Mouse (Mus musculus): ENCODE data around the gene Bicc1. TPM values are rescaled to one million over a fixed set of nuclear protein-coding genes. Genes with fewer than 3 reads are reported as not detected.
"Not testable (repeated sequence)": the region's sequence is repeated elsewhere in the genome, so short reads cannot be mapped to it uniquely, and the experiment has no call there.

The Bicc1 gene
- polyA plus RNA-seq, 1 experiment from 2014 or later: 4.3 TPM

DNA sequence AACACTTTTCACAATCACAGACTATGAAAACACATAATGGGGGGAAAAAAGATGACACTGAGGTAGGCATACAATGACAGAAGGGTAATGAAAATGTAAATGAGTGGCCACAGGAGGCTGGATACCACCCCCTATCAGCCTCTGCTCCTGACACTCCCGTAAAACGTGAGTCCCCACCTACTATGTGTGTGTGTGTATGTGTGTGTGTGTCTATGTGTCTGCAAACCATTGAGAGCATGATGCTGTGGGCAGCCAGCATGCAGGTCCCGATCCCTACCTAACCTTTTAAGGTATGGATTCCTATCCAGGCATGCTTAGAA is 209.4 kb downstream of the Bicc1 start:
- Histone ChIP-seq H3K27me3 (ENCODE audit: control insufficient read depth, insufficient read depth, low read depth, low read length) (no peaks in the 10 kb centered on the region), H3K4me3 (ENCODE audit: low read depth, low read length) (no peak overlapping the region), H3K27ac (ENCODE audit: low read length) (peak overlapping the region; percentile 90), H3K4me1 (ENCODE audit: control insufficient read depth, insufficient read depth, low read length) (peaks cover 31% of the 10 kb centered on the region), H3K4me2 (ENCODE audit: low read length) (peak overlapping the region; percentile 45), H3K9me3 (replicated peaks; ENCODE audit: control insufficient read depth, low read length, poor library complexity, severe bottlenecking) (no peaks in the 10 kb centered on the region), H3K36me3 (ENCODE audit: control insufficient read depth, insufficient read depth, low read length) (no peaks in the 10 kb centered on the region), H3K9ac (ENCODE audit: low read depth, low read length) (no peak overlapping the region; the same call in 1 of the 2 replicates)
- WGBS: 8% methylated on average over 3 of the region's 3 CpGs
- ATAC-seq: peak; percentile 37; the same call in 1 of the 2 replicates

DNA sequence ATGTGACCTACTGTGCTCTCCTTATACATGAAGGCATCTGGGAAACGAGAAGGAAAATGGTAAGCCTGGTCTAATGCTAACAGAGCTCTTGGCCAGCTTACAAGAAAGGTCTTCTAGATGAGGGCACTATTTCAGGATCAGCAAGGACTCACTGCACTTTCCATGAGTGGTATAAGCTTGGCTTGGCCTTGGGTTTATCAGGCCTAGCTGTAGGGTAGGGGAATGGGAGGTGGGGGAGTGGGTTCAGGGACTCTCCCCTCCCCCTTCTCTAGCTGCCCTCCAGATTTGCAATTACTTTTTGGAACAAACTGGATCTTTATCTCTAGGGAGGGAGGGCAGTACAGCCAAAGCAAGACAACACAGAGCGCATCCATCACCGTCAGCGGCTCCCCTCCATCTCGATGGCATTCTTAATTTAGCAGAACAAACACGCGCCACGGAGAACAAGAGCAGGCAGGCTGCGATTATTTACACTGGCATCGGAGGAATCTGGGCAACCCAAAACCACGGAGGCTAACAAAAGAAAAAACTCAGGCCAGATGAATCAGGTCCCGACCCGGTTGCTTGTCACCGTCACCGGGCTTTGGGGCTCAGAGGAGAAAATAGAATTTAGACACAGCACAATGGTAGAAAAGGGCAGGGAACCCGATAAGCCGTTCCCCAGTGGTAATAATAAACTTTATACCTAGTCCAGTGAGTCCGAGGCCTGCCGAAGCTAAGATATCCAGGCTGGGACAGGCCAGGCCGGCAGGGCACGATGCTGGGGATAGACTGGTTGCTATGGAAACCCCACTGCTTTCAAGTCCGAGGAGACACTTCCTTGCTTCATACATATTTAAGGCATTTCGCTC is 210.0 kb downstream of the Bicc1 start:
- no peaks in the 10 kb centered on the region for H3K27me3 ChIP-seq (ENCODE audit: control insufficient read depth, insufficient read depth, low read depth, low read length)
- H3K4me3 ChIP-seq (ENCODE audit: low read depth, low read length): no peak overlapping the region
- peak overlapping the region; percentile 50; the same call in 1 of the 2 replicates for H3K9ac ChIP-seq (ENCODE audit: low read depth, low read length)
- WGBS: 5% methylated on average over 23 of the region's 23 CpGs
- ATAC-seq: peak; percentile 85
- H3K4me1 ChIP-seq (ENCODE audit: control insufficient read depth, insufficient read depth, low read length): peaks cover 31% of the 10 kb centered on the region
- no peaks in the 10 kb centered on the region for H3K9me3 ChIP-seq (replicated peaks; ENCODE audit: control insufficient read depth, low read length, poor library complexity, severe bottlenecking)
- H3K27ac ChIP-seq (ENCODE audit: low read length): peak overlapping the region; percentile 90
- peak overlapping the region; percentile 45 for H3K4me2 ChIP-seq (ENCODE audit: low read length)
- H3K36me3 ChIP-seq (ENCODE audit: control insufficient read depth, insufficient read depth, low read length): no peaks in the 10 kb centered on the region

DNA sequence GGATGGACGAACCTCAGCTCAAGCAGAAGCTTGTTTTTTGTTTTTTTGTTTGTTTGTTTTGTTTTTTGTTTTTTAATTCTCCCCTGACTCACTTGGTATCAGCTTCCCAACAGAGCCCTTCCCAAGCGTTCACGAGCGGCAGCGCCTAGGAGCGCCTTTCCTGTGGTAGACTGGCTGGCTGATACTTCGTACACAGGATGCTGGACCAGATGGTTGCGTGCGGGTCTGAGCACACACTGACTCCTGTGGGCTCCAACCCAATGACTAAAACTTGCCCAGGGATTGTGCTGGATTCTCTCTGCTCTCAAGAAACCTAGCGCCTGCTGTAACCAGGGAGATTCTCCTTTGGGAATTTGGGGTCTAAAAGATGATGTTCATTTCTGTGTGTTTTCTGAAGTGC is 211.2 kb downstream of the Bicc1 start:
- WGBS: 93% methylated on average over 10 of the region's 10 CpGs
- no peak overlapping the region for H3K4me2 ChIP-seq (ENCODE audit: low read length)
- no peak overlapping the region for H3K9ac ChIP-seq (ENCODE audit: low read depth, low read length)
- H3K36me3 ChIP-seq (ENCODE audit: control insufficient read depth, insufficient read depth, low read length): no peaks in the 10 kb centered on the region
- no peak overlapping the region for H3K4me3 ChIP-seq (ENCODE audit: low read depth, low read length)
- no peaks in the 10 kb centered on the region for H3K27me3 ChIP-seq (ENCODE audit: control insufficient read depth, insufficient read depth, low read depth, low read length)
- H3K9me3 ChIP-seq (replicated peaks; ENCODE audit: control insufficient read depth, low read length, poor library complexity, severe bottlenecking): no peaks in the 10 kb centered on the region
- no peak for ATAC-seq
- no peak overlapping the region for H3K27ac ChIP-seq (ENCODE audit: low read length)
- H3K4me1 ChIP-seq (ENCODE audit: control insufficient read depth, insufficient read depth, low read length): peaks cover 32% of the 10 kb centered on the region

DNA sequence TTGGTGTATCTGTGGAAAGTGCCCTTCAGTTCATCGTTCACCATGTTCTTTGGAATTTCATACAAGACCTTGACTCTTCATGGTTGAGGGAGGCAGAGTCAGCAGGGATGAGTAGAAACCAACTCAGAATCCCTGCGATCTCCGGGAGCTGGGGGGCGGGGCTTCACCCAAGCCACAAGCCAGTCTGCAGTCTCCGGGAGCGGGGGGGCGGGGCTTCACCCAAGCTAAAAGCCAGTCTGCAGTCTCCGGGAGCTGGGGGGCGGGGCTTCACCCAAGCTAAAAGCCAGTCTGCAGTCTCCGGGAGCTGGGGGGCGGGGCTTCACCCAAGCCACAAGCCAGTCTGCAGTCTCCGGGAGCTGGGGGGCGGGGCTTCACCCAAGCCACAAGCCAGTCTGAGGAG is 213.4 kb downstream of the Bicc1 start:
- H3K4me3 ChIP-seq (ENCODE audit: low read depth, low read length); ATAC-seq; H3K9ac ChIP-seq (ENCODE audit: low read depth, low read length); H3K4me2 ChIP-seq (ENCODE audit: low read length); H3K27ac ChIP-seq (ENCODE audit: low read length); H3K9me3 ChIP-seq (replicated peaks; ENCODE audit: control insufficient read depth, low read length, poor library complexity, severe bottlenecking); H3K27me3 ChIP-seq (ENCODE audit: control insufficient read depth, insufficient read depth, low read depth, low read length); H3K36me3 ChIP-seq (ENCODE audit: control insufficient read depth, insufficient read depth, low read length): not testable (repeated sequence)
- WGBS: 95% methylated on average over 13 of the region's 13 CpGs
- H3K4me1 ChIP-seq (ENCODE audit: control insufficient read depth, insufficient read depth, low read length): peaks cover 21% of the 10 kb centered on the region

DNA sequence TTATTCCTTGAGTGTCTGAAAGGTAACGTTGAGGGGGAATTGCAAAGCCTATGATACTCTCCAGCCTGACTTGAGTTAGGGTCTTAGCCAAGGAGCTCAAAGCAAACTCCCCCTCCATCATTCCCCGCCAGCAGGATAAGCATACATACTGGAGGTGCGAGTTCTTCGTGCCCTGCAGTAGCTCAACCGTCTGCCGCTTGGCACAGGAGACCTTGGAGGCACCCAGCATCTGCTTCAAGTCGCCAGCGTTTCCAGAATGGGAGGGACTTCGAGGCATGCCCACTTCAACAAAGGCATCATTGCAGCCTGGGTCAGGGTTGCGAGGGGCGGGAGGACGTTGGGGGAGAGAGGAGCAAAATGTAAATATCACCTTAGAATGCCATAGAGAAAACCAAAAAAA is 214.4 kb downstream of the Bicc1 start:
- ATAC-seq: no peak
- no peak overlapping the region for H3K4me3 ChIP-seq (ENCODE audit: low read depth, low read length)
- 87% methylated on average over 12 of the region's 12 CpGs for WGBS
- no peaks in the 10 kb centered on the region for H3K36me3 ChIP-seq (ENCODE audit: control insufficient read depth, insufficient read depth, low read length)
- H3K27ac ChIP-seq (ENCODE audit: low read length): no peak overlapping the region
- H3K9me3 ChIP-seq (replicated peaks; ENCODE audit: control insufficient read depth, low read length, poor library complexity, severe bottlenecking): no peaks in the 10 kb centered on the region
- no peak overlapping the region for H3K9ac ChIP-seq (ENCODE audit: low read depth, low read length)
- H3K27me3 ChIP-seq (ENCODE audit: control insufficient read depth, insufficient read depth, low read depth, low read length): no peaks in the 10 kb centered on the region
- H3K4me2 ChIP-seq (ENCODE audit: low read length): no peak overlapping the region
- H3K4me1 ChIP-seq (ENCODE audit: control insufficient read depth, insufficient read depth, low read length): peaks cover 17% of the 10 kb centered on the region

DNA sequence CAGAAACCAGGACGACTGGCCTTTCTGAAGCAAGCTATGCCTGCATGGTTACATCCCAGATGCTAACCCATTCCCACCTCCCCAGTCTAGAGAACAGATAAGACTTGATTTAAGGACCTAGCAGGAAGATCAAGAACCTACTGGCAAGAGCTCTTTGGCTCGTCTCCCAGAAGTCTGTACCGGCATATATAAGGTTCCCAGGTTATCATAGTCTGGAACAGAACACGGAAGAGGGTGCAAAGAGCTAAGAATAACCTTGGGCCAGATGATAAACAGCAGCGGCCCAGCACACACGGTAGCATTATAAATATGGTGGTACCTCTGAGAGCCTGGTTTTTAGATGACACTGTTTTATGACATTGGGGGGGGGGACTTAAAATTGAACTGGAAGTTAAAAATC is 217.9 kb downstream of the Bicc1 start:
- no peak overlapping the region for H3K27ac ChIP-seq (ENCODE audit: low read length)
- WGBS: 91% methylated on average over 6 of the region's 6 CpGs
- no peak overlapping the region for H3K4me3 ChIP-seq (ENCODE audit: low read depth, low read length)
- no peaks in the 10 kb centered on the region for H3K36me3 ChIP-seq (ENCODE audit: control insufficient read depth, insufficient read depth, low read length)
- H3K9me3 ChIP-seq (replicated peaks; ENCODE audit: control insufficient read depth, low read length, poor library complexity, severe bottlenecking): no peaks in the 10 kb centered on the region
- no peaks in the 10 kb centered on the region for H3K27me3 ChIP-seq (ENCODE audit: control insufficient read depth, insufficient read depth, low read depth, low read length)
- no peak overlapping the region for H3K4me2 ChIP-seq (ENCODE audit: low read length)
- H3K9ac ChIP-seq (ENCODE audit: low read depth, low read length): no peak overlapping the region
- peaks cover 3% of the 10 kb centered on the region; the same call in 1 of the 2 replicates for H3K4me1 ChIP-seq (ENCODE audit: control insufficient read depth, insufficient read depth, low read length)
- ATAC-seq: no peak

DNA sequence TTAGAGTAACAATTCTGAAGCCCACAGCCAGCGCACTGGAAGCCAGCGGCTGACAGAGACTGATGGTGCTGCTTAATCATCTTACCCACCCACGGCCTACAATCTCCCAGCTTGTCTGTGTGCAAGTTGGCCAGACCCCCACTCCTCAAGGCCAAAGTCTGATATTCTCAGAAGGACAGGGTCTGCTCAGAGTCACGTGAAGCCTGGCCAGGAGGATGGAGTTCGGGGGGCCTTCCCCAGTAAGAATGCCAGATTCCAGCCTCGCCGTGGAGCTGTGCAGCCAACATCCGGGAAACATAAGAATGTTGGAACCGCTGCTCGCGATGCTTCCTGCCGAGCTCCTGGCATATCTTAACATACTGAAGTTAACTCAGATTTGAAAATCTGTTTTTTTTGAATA is 219.7 kb downstream of the Bicc1 start:
- no peak overlapping the region for H3K4me2 ChIP-seq (ENCODE audit: low read length)
- no peak overlapping the region for H3K27ac ChIP-seq (ENCODE audit: low read length)
- peaks cover 3% of the 10 kb centered on the region; the same call in 1 of the 2 replicates for H3K4me1 ChIP-seq (ENCODE audit: control insufficient read depth, insufficient read depth, low read length)
- no peak for ATAC-seq
- no peak overlapping the region for H3K9ac ChIP-seq (ENCODE audit: low read depth, low read length)
- peaks cover 5% of the 10 kb centered on the region; the same call in 1 of the 2 replicates for H3K36me3 ChIP-seq (ENCODE audit: control insufficient read depth, insufficient read depth, low read length)
- 74% methylated on average over 12 of the region's 12 CpGs for WGBS
- H3K9me3 ChIP-seq (replicated peaks; ENCODE audit: control insufficient read depth, low read length, poor library complexity, severe bottlenecking): no peaks in the 10 kb centered on the region
- no peak overlapping the region for H3K4me3 ChIP-seq (ENCODE audit: low read depth, low read length)
- no peaks in the 10 kb centered on the region for H3K27me3 ChIP-seq (ENCODE audit: control insufficient read depth, insufficient read depth, low read depth, low read length)

DNA sequence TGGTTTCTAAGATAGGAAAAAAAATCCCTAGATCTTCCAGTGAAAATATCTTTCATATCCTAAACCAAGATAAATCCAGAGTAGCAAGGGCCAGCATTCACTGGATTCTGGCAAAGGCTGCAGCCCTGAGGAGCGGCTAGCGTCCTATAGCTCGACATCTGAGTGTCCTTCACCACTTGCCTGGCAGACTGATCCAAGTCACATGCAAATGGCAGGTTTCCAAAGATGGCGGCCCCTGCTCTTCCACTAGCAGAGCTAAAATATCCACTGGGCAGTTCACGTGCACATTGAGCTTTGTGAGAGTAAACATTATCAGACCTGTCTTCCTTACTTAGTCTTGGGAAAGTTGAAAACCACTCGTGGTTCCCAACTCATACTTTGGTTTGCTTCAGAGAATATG is 222.1 kb downstream of the Bicc1 start:
- ATAC-seq: no peak
- H3K27ac ChIP-seq (ENCODE audit: low read length): no peak overlapping the region
- no peaks in the 10 kb centered on the region for H3K4me1 ChIP-seq (ENCODE audit: control insufficient read depth, insufficient read depth, low read length)
- H3K27me3 ChIP-seq (ENCODE audit: control insufficient read depth, insufficient read depth, low read depth, low read length): no peaks in the 10 kb centered on the region
- H3K4me3 ChIP-seq (ENCODE audit: low read depth, low read length): no peak overlapping the region
- no peaks in the 10 kb centered on the region for H3K9me3 ChIP-seq (replicated peaks; ENCODE audit: control insufficient read depth, low read length, poor library complexity, severe bottlenecking)
- H3K9ac ChIP-seq (ENCODE audit: low read depth, low read length): no peak overlapping the region
- no peak overlapping the region for H3K4me2 ChIP-seq (ENCODE audit: low read length)
- H3K36me3 ChIP-seq (ENCODE audit: control insufficient read depth, insufficient read depth, low read length): peaks cover 5% of the 10 kb centered on the region; the same call in 1 of the 2 replicates
- WGBS: 90% methylated on average over 6 of the region's 6 CpGs

DNA sequence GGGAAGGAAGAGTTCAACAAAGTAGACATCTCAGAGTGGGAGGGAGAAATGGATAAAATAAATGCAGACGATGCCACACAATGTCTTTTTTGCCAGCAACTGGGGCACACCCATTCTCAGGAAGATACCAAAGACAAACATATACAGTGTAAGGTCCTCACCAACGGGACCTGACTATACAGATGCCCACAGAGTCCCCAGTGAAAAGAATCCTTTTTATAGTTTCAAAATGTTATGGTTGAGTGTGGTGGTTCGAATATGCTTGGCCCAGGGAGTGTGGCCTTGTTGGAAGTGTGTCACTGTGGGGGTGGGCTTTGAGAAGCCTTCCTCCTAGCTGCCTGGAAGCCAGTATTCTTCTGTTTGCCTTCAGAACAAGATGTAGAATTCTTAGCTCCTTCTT is 223.5 kb downstream of the Bicc1 start:
- Histone ChIP-seq H3K4me1 (ENCODE audit: control insufficient read depth, insufficient read depth, low read length) (no peaks in the 10 kb centered on the region), H3K27ac (ENCODE audit: low read length) (no peak overlapping the region), H3K9ac (ENCODE audit: low read depth, low read length) (no peak overlapping the region), H3K36me3 (ENCODE audit: control insufficient read depth, insufficient read depth, low read length) (peaks cover 8% of the 10 kb centered on the region), H3K9me3 (replicated peaks; ENCODE audit: control insufficient read depth, low read length, poor library complexity, severe bottlenecking) (no peaks in the 10 kb centered on the region), H3K4me2 (ENCODE audit: low read length) (no peak overlapping the region), H3K27me3 (ENCODE audit: control insufficient read depth, insufficient read depth, low read depth, low read length) (no peaks in the 10 kb centered on the region), H3K4me3 (ENCODE audit: low read depth, low read length) (no peak overlapping the region)
- no peak for ATAC-seq
- WGBS: 90% methylated on average over 3 of the region's 3 CpGs

All from midbrain, embryonic 16.5 days (tissue).